Mouse (Mus musculus) WW6 (cell line): ENCODE measurements at regions not wholly inside any gene's neighbourhood (a gene's known extent, or its start where the extent isn't known, plus 50 kb on each side); places are given as distances from the start of the nearest gene placed in this dataset.
A peak's percentile ranks its signal among the peaks of the same experiment; 100 is the strongest.

ENCODE experiments used
- DNase-seq: peaks from one replicate; pipeline ENCODE4 v3.0.0-alpha.2; 2013; ENCODE audit warnings: low read depth, low spot score

- DNase-seq: no peak
Measured at GRCm38 (mm10) chr14:105426597-105427334, 168.4 kb downstream of the Ndfip2 start.

- DNase-seq: no peak
Measured at GRCm38 (mm10) chr14:105417967-105418366, 159.6 kb downstream of the Ndfip2 start.

GRCm38 (mm10) chr14:105417458-105417960 lies 159.1 kb downstream of the Ndfip2 start:
- DNase-seq: no peak

- DNase-seq: no peak
Measured at GRCm38 (mm10) chr14:105416964-105417363, 158.6 kb downstream of the Ndfip2 start.

GRCm38 (mm10) chr14:105404662-105405061 lies 146.3 kb downstream of the Ndfip2 start:
- DNase-seq: no peak

- DNase-seq: no peak
Measured at GRCm38 (mm10) chr14:105404241-105404640, 145.9 kb downstream of the Ndfip2 start.

GRCm38 (mm10) chr14:105403256-105403655 lies 144.9 kb downstream of the Ndfip2 start:
- DNase-seq: no peak

GRCm38 (mm10) chr14:105402556-105402955 lies 144.2 kb downstream of the Ndfip2 start:
- DNase-seq: no peak

GRCm38 (mm10) chr14:105397467-105397866 lies 139.1 kb downstream of the Ndfip2 start:
- DNase-seq: peak; percentile 57

- no peak for DNase-seq
Measured at GRCm38 (mm10) chr14:105392079-105392813, 133.9 kb downstream of the Ndfip2 start.

GRCm38 (mm10) chr14:105391430-105391829 lies 133.1 kb downstream of the Ndfip2 start:
- no peak for DNase-seq

- no peak for DNase-seq
Measured at GRCm38 (mm10) chr14:105385119-105385518, 126.7 kb downstream of the Ndfip2 start.

GRCm38 (mm10) chr14:105383382-105383781 lies 125.0 kb downstream of the Ndfip2 start:
- DNase-seq: no peak

GRCm38 (mm10) chr14:105380101-105380500 lies 121.7 kb downstream of the Ndfip2 start:
- no peak for DNase-seq

- DNase-seq: no peak
Measured at GRCm38 (mm10) chr14:105377770-105378169, 119.4 kb downstream of the Ndfip2 start.

- no peak for DNase-seq
Measured at GRCm38 (mm10) chr14:105377035-105377621, 118.8 kb downstream of the Ndfip2 start.

- no peak for DNase-seq
Measured at GRCm38 (mm10) chr14:105369637-105370435, 111.5 kb downstream of the Ndfip2 start.

GRCm38 (mm10) chr14:105360530-105360929 lies 102.2 kb downstream of the Ndfip2 start:
- DNase-seq: no peak

- DNase-seq: no peak
Measured at GRCm38 (mm10) chr14:105359829-105360228, 101.5 kb downstream of the Ndfip2 start.
